Mouse (Mus musculus): ENCODE data around the gene Rab42.

- TF ChIP-seq POLR2A (IDR thresholded peaks at IDR 0.05; ENCODE audit: insufficient read length, low read depth) (no peak), USF1 (IDR thresholded peaks at IDR 0.05; ENCODE audit: low read depth) (no peak), TCF12 (IDR thresholded peaks at IDR 0.05; ENCODE audit: insufficient read depth, poor library complexity, severe bottlenecking) (no peak)
Measured at GRCm38 (mm10) chr4:132326481-132326880, 23.3 kb upstream of the Rab42 start.
